ENCODE assay signal across 8 mouse cellular contexts in the genomic region with DNA sequence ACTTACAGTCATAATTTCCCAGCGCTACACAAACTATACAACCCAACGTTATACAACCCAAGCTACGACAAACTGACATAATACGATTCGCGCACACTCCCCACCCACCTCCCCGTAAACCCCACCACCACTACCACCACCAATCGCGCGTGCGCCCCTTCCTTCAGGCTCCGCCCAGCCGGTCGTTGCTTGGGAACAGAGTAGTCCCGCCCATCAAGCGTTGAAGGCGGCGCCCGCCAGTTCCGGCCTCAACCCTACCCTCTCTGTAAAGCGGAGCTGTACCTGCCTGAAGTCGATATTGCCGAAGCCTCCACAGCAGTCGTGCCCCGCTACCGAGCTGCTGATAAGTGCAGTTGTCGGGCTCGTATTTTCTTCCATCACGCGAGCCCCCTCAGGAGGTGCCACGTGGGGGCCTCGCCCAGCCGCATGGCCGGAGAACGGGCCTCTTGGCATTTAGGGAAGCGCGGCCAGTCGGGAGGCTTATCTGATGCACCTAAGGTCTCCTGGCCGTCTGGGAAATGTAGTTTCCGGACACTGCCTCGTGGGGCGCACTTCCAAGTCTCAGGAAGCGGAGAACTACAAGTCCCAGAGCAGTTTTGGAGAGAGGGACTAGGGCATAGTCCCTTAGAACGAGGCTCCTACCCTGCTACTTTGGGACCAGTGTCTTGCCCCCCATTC. TPM values are rescaled to one million over a fixed set of nuclear protein-coding genes. Genes with fewer than 3 reads are reported as not detected.
DNase-seq lines count a peak whose midpoint lies in the region; ATAC-seq and TF ChIP-seq lines count a peak whose summit lies in the region.

Gene Pemt, minus strand, starts transcription at position 432 of the 678 bp plus-strand sequence.

- no peaks in the 10 kb centered on the region for H3K36me3 ChIP-seq in embryonic facial prominence, embryonic 15.5 days
- H3K36me3 ChIP-seq in limb, embryonic 14.5 days (ENCODE audit: control insufficient read depth, insufficient read depth, low read length) = no peaks in the 10 kb centered on the region
- H3K36me3 ChIP-seq in midbrain, postnatal 0 days (ENCODE audit: insufficient read depth, low read length) = no peaks in the 10 kb centered on the region

- peak; percentile 99 for DNase-seq in 416B (ENCODE audit: low read depth)
- peak; percentile 95 for DNase-seq in heart, adult 8-10 months (ENCODE audit: low spot score)
- peak; percentile 99 for DNase-seq in kidney, adult 9 months
- DNase-seq in limb, embryonic 14.5 days (ENCODE audit: low spot score) = peak; percentile 97
- DNase-seq in midbrain, postnatal 0 days (ENCODE audit: low spot score) = peak; percentile 98
- DNase-seq in spleen, postnatal 14 days (ENCODE audit: low spot score in 2 of 2) = peak; percentile 78 to 84

- peak within 1 kb of the TSS; percentile 94 for H3K4me3 ChIP-seq in bone marrow, adult 2 months (replicated peaks; ENCODE audit: control insufficient read depth, low read depth, low read length)
- peak within 1 kb of the TSS; percentile 71 for H3K4me3 ChIP-seq in embryonic facial prominence, embryonic 15.5 days (replicated peaks)
- H3K4me3 ChIP-seq in limb, embryonic 14.5 days (replicated peaks; ENCODE audit: low read length) = peak within 1 kb of the TSS; percentile 49
- H3K4me3 ChIP-seq in midbrain, postnatal 0 days (ENCODE audit: low read depth, low read length) = peak within 1 kb of the TSS; percentile 44

- no peaks in the 10 kb centered on the region; the same call in 1 of the 2 replicates for H3K4me1 ChIP-seq in bone marrow, adult 2 months (ENCODE audit: control insufficient read depth, insufficient read depth, low read length)
- H3K4me1 ChIP-seq in embryonic facial prominence, embryonic 15.5 days = 0 out of 2 replicates have a peak, but pooled peaks cover 8% of the 10 kb centered on the region
- peaks cover 4% of the 10 kb centered on the region; the same call in 1 of the 2 replicates for H3K4me1 ChIP-seq in limb, embryonic 14.5 days (ENCODE audit: control insufficient read depth, insufficient read depth, low read length)
- no peaks in the 10 kb centered on the region for H3K4me1 ChIP-seq in midbrain, postnatal 0 days (ENCODE audit: insufficient read depth, low read length)

- H3K9ac ChIP-seq in embryonic facial prominence, embryonic 15.5 days = peak within 1 kb of the TSS; percentile 51
- H3K9ac ChIP-seq in limb, embryonic 14.5 days (ENCODE audit: low read depth, low read length, severe bottlenecking) = peak within 1 kb of the TSS; percentile 52
- H3K9ac ChIP-seq in midbrain, postnatal 0 days (replicated peaks; ENCODE audit: low read length, poor library complexity, severe bottlenecking) = peak within 1 kb of the TSS; percentile 66

- no peak for TF ChIP-seq POLR2A in bone marrow, adult 2 months (IDR thresholded peaks at IDR 0.05; ENCODE audit: borderline replicate concordance, control insufficient read depth, low read depth, low read length)
- 0 out of 2 replicates have a peak, but pooled peaks have one; percentile 34 for TF ChIP-seq POLR2A in limb, embryonic 14.5 days (IDR thresholded peaks at IDR 0.05; ENCODE audit: borderline replicate concordance, extremely low read depth, insufficient read depth, insufficient read length)

- peak within 1 kb of the TSS; percentile 67 for H3K4me2 ChIP-seq in embryonic facial prominence, embryonic 15.5 days (replicated peaks)
- H3K4me2 ChIP-seq in limb, embryonic 14.5 days (replicated peaks; ENCODE audit: low read depth, low read length, severe bottlenecking) = peak within 1 kb of the TSS; percentile 56
- peak within 1 kb of the TSS; percentile 42 for H3K4me2 ChIP-seq in midbrain, postnatal 0 days (ENCODE audit: low read depth, low read length, poor library complexity, severe bottlenecking)

- no peaks in the 10 kb centered on the region for H3K9me3 ChIP-seq in embryonic facial prominence, embryonic 15.5 days (replicated peaks)
- no peaks in the 10 kb centered on the region for H3K9me3 ChIP-seq in limb, embryonic 14.5 days (ENCODE audit: control insufficient read depth, low read length)
- no peaks in the 10 kb centered on the region for H3K9me3 ChIP-seq in midbrain, postnatal 0 days (ENCODE audit: low read length)

- H3K27me3 ChIP-seq in embryonic facial prominence, embryonic 15.5 days = no peaks in the 10 kb centered on the region
- H3K27me3 ChIP-seq in limb, embryonic 14.5 days (ENCODE audit: control insufficient read depth, insufficient read depth, low read length) = no peaks in the 10 kb centered on the region
- no peaks in the 10 kb centered on the region for H3K27me3 ChIP-seq in midbrain, postnatal 0 days (ENCODE audit: insufficient read depth, low read length)

- peak; percentile 99 for ATAC-seq in embryonic facial prominence, embryonic 15.5 days (ENCODE audit: insufficient number of reproducible peaks, low FRiP score, low TSS enrichment, low read depth)
- ATAC-seq in limb, embryonic 14.5 days (ENCODE audit: low FRiP score, low read depth) = peak; percentile 99
- ATAC-seq in midbrain, postnatal 0 days (ENCODE audit: low FRiP score) = peak; percentile 98

- TF ChIP-seq CTCF in bone marrow, adult 2 months (IDR thresholded peaks at IDR 0.05; ENCODE audit: control insufficient read depth, insufficient read depth, low read length) = peak; percentile 46
- peak; percentile 77 for TF ChIP-seq CTCF in midbrain, postnatal 0 days (IDR thresholded peaks at IDR 0.05)

- under 1% methylated on average over 44 of the region's 44 CpGs for WGBS in bone marrow, adult 2 months
- under 1% methylated on average over 44 of the region's 44 CpGs for WGBS in embryonic facial prominence, embryonic 15.5 days
- under 1% methylated on average over 42 of the region's 44 CpGs for WGBS in limb, embryonic 14.5 days
- WGBS in midbrain, postnatal 0 days = under 1% methylated on average over 44 of the region's 44 CpGs

- H3K27ac ChIP-seq in bone marrow, adult 2 months (ENCODE audit: control insufficient read depth, insufficient read depth, low read depth, low read length, poor library complexity) = peak within 1 kb of the TSS; percentile 82
- peak within 1 kb of the TSS; percentile 94 for H3K27ac ChIP-seq in embryonic facial prominence, embryonic 15.5 days (replicated peaks)
- peak within 1 kb of the TSS; percentile 84 for H3K27ac ChIP-seq in limb, embryonic 14.5 days (replicated peaks; ENCODE audit: low read depth, low read length)
- peak within 1 kb of the TSS; percentile 84 for H3K27ac ChIP-seq in midbrain, postnatal 0 days (ENCODE audit: low read depth, low read length)

RNA-seq across cellular contexts. Expression of gene Pemt, which starts in this region (rescaled TPM):
- polyA plus RNA-seq in bone marrow, adult 2 months (2011; ENCODE audit: insufficient read depth, insufficient read length, low replicate concordance, missing spikeins) = 3.7 TPM in 1 of 2 replicates, not detected in the other
- polyA plus RNA-seq in embryonic facial prominence, embryonic 15.5 days (2015; fragmentation: Nextera tagmentation; extraction: Ambion mirVana) = 5.9 and 6.8 TPM in 2 replicates
- 1 to 10 TPM; 1.6 to 2.6 (median 2.1) TPM for total RNA-seq in heart, adult 8-10 months (2022)
- 5.4 and 9.2 TPM in 2 replicates for polyA plus RNA-seq in limb, embryonic 14.5 days (2012; rRNA removed)
- 4.7 and 7.2 TPM in 2 replicates for polyA plus RNA-seq in limb, embryonic 14.5 days (2014; fragmentation: Nextera tagmentation; extraction: Ambion mirVana)
- total RNA-seq in midbrain, postnatal 0 days (2014; rRNA removed) = 10.9 and 17.3 TPM in 2 replicates
- 12.7 and 13.6 TPM in 2 replicates for polyA plus RNA-seq in midbrain, postnatal 0 days (2015; fragmentation: Nextera tagmentation; extraction: Ambion mirVana)

Comparison
In these comparisons a context has a peak if more than half of its experiments do, and no peak if none do; other contexts are left out.
1. Peak in every context shown above with its lines: DNase-seq, ATAC-seq, H3K4me3 ChIP-seq and H3K27ac ChIP-seq.
2. H3K4me3 ChIP-seq: peak in every context shown above with its lines; median percentile 94 in bone marrow, adult 2 months; 71 in embryonic facial prominence, embryonic 15.5 days; 49 in limb, embryonic 14.5 days; 44 in midbrain, postnatal 0 days.